Mouse (Mus musculus): Measurements from ENCODE around the gene Lamp2.
"Not testable (repeated sequence)": the region's sequence is repeated elsewhere in the genome, so short reads cannot be mapped to it uniquely, and the experiment has no call there.

- not testable (repeated sequence) for TF ChIP-seq POLR2A (IDR thresholded peaks at IDR 0.05; ENCODE audit: borderline replicate concordance, extremely low read depth, insufficient read depth, insufficient read length, poor library complexity, severe bottlenecking); CTCF (IDR thresholded peaks at IDR 0.05; ENCODE audit: borderline replicate concordance, extremely low read depth, insufficient read depth, insufficient read length)
Measured at GRCm38 (mm10) chrX:38373169-38373568, 83.1 kb downstream of the Lamp2 start.

Measured in brain, embryonic 14.5 days (tissue).